Mouse (Mus musculus): ENCODE data around the gene Jag2. TPM values are rescaled to one million over a fixed set of nuclear protein-coding genes. Genes with fewer than 3 reads are reported as not detected.

The Jag2 gene
- 1.8 TPM for polyA plus RNA-seq (2017; shearing (Covaris generic))

DNA sequence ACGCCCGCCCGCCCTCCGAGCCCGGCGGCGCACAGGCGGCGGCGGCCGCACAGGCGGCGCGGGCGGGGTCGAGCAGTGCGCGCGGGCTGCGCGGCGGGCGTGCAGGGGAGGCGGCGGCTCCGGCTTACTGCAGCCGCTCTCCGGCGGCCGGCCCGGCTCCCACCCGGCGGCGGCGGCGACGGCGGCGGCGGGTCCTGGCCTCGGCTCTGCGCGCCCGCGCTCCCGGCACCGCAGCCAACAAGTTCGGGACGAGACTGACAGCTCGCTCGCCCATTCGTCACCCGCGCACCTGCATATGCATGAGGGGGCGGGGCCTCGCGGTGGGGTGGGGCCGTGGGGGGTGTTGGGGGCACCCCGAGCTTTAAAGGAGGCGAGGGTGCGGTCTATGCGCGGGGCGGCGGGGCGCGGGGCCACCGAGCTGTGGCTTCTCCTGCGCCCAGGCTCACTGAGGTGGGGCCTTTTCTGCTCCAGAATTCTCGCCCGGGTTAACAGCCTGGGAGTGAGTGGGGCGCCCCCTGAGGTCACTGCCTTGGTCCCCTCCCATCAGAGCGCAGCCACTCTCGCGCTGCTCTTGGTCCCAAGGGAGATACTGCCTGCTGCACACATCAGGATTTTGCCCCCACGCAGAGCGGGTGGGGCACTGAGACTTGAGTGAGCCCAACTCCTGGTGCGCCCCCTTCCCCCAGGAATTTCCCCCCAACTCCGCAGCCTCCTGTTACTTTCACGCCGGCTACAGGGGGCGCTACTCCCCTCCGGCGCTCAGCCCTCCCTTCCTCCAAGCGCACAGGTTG, at the start of gene Jag2:
Gene Jag2 (minus strand): TSS at position 215 of the 791 bp plus-strand sequence.

DNA sequence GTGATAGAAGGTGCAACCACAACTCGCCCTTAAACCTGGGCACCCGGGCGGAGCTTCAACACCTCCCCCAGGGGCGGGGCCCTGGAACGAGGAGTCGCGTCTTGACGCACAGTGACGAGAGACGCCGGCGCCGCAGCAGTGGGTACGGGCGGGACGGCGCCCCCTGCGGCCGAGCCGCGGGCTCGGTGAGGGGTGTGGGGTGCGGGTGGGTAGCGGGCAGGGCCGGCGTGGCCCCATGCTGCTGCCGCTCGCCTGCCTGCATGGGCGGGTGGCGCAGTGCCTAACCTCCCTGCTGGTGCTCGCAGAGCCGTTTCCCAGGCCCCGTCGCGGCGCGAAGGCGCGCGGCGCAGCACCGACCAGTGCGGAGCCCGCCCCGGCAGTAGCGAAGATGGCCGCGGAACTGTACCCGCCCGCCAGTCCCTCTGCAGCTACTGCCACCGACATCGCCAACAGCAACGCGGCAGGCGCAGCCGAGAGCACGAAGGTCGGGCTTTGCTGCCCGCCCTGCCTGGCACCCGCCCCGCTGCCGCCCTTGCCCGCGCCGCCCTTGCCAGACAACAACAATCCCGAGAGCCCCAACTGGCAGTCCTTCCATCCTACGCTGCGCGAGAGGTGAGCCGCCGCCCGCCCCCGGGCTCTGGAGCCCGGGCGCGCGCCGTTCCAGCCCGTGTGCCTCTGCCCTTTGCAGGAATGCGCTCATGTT, 46.9 kb upstream of the Jag2 start, which contains the start of gene Btbd6:
Gene Btbd6 (plus strand): TSS at position 112 of the 703 bp plus-strand sequence.

DNA sequence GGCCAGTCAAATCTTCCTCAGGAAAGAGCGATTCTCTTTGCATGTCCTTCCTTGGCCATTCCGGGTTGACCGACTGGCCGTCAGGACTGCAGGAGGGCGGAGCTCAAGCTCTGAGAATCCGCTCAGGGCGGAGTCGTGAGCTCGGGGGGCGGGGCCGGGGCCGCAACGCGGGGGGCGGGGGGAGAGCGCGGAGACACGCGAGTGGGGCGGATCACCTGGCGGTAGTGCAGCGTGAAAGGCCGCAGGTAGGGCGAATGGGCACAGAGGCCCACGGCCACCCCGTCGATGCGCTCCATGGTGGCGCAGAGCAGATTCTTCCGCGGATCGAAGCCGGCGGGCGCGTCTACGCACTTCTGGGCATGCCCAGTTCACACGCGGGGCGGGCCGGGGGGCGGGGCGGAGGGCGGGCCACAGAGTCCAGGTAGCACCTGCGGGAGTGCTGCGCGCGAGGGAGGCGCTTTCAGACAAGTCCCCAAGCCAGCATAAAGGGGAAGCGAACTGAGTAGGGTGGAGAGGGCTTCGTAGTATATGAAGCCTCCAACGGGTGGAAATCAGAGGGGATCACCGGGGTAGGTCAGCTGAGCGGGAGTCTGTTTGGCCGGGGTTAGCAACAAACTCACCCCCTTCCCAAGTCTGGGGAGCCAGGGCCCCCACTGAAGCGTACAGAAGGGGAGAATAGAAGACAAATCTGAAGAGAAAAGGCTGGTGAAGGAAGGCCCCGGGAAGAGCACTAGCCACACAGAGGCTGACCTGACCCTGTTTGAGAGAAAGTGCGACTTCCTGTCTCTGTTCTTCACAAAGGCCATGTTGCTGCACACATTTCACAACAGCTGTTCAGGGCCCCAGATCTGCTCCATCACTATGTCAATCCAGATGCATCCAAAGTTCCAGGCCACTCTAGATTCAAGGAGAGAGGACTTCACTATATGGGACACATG, 12.5 kb upstream of the Jag2 start, which contains the start of gene Nudt14:
Gene Nudt14 (minus strand): TSS at position 349 of the 938 bp plus-strand sequence.

DNA sequence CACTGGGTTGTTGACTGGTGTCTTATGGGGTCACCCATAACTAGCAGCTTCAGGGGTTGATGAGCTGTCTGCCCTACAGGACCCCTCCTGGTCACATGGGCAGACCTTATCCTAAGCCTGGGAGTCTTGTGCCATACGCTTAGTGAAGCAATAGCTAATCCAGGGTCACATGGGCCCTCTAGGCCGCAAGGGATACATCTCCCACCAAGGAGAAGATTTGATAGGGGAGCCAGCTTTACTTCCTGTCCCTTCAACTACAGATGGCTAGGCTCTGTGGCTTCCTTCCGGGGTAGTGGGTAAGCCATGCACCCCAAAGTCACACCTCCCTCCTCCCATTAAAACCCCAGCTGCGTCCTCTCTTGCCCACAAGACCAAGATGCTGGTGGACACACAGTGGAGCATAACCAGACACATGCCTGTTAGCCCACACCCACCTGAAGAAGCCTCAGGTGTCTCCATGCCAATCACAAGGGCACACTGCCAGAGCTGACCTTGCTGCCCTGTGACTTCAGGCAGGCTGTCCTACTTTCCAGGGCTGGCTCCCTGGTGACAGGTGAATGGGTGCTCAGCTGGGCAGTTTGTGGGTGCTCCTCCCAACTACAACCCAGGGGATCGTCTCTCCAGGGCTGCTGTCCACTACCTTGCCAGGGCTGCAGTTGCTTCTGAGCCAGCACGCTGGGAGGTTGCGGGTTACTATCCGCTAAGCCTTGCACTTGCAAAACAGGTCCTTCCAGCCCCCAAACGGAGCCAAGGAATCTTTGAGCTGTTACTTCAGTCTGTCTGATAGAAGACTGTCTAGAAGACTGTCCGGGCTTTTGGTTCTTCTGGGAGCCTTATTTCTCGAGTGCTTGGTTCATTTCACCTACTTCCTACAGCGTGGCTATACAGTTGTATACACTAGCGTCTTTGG, 61.1 kb downstream of the Jag2 start, which contains the start of gene Gpr132:
Gene Gpr132 (minus strand): TSS at position 51 of the 910 bp plus-strand sequence.

Other genes with a start within 250 kb of the Jag2 start
- 17.1 TPM for gene Cep170b, start 209.3 kb downstream of the Jag2 start, polyA plus RNA-seq (2017; shearing (Covaris generic))
- gene Pld4, start 169.1 kb downstream of the Jag2 start, polyA plus RNA-seq (2017; shearing (Covaris generic)) = 0.68 TPM
- not detected for gene Ahnak2, start 127.1 kb downstream of the Jag2 start, polyA plus RNA-seq (2017; shearing (Covaris generic))
- gene Clba1, start 120.8 kb downstream of the Jag2 start, polyA plus RNA-seq (2017; shearing (Covaris generic)) = 0.50 TPM
- gene Cdca4, start 100.4 kb downstream of the Jag2 start, polyA plus RNA-seq (2017; shearing (Covaris generic)) = 37.7 TPM
- gene Gpr132, start 61.5 kb downstream of the Jag2 start, polyA plus RNA-seq (2017; shearing (Covaris generic)) = 286 TPM
- 33.1 TPM for gene Nudt14, start 12.3 kb upstream of the Jag2 start, polyA plus RNA-seq (2017; shearing (Covaris generic))
- 67.8 TPM for gene Btbd6, start 46.7 kb upstream of the Jag2 start, polyA plus RNA-seq (2017; shearing (Covaris generic))
- 191 TPM for gene Brf1, start 70.9 kb upstream of the Jag2 start, polyA plus RNA-seq (2017; shearing (Covaris generic))
- 26.2 TPM for gene Pacs2, start 84.7 kb upstream of the Jag2 start, polyA plus RNA-seq (2017; shearing (Covaris generic))
- gene Tex22, start 144.7 kb upstream of the Jag2 start, polyA plus RNA-seq (2017; shearing (Covaris generic)) = not detected
- gene Mta1, start 168.5 kb upstream of the Jag2 start, polyA plus RNA-seq (2017; shearing (Covaris generic)) = 33.3 TPM
- 43.9 TPM for gene Crip2, start 210.5 kb upstream of the Jag2 start, polyA plus RNA-seq (2017; shearing (Covaris generic))
- gene Crip1, start 216.5 kb upstream of the Jag2 start, polyA plus RNA-seq (2017; shearing (Covaris generic)) = 3,163 TPM
- 18.5 TPM for gene Tedc1, start 226.6 kb upstream of the Jag2 start, polyA plus RNA-seq (2017; shearing (Covaris generic))